Mouse (Mus musculus): Measurements from ENCODE around the gene Cfi.
A peak's percentile ranks its signal among the peaks of the same experiment; 100 is the strongest.

Cfi gene

GRCm38 (mm10) chr3:129877327-129877726, 41.6 kb downstream of the Cfi start:
- no peak for DNase-seq (ENCODE audit: low read depth, low spot score)

- peak; percentile 90 for DNase-seq (ENCODE audit: low read depth, low spot score)
Measured at GRCm38 (mm10) chr3:129878405-129879021, 42.8 kb downstream of the Cfi start, which contains the start of gene Pla2g12a. TSS of gene Pla2g12a (plus strand) at chr3:129878606.

- DNase-seq (ENCODE audit: low read depth, low spot score) = no peak
Measured at GRCm38 (mm10) chr3:129879131-129879757, 43.6 kb downstream of the Cfi start.

- no peak for DNase-seq (ENCODE audit: low read depth, low spot score)
Measured at GRCm38 (mm10) chr3:129879913-129880312, 44.2 kb downstream of the Cfi start.

- no peak for DNase-seq (ENCODE audit: low read depth, low spot score)
Measured at GRCm38 (mm10) chr3:129880925-129881593, 45.4 kb downstream of the Cfi start.

GRCm38 (mm10) chr3:129885577-129885976, 49.9 kb downstream of the Cfi start:
- no peak for DNase-seq (ENCODE audit: low read depth, low spot score)

- DNase-seq (ENCODE audit: low read depth, low spot score) = no peak
Measured at GRCm38 (mm10) chr3:129886430-129886829, 50.7 kb downstream of the Cfi start.

GRCm38 (mm10) chr3:129887779-129888517, 52.3 kb downstream of the Cfi start:
- no peak for DNase-seq (ENCODE audit: low read depth, low spot score)

GRCm38 (mm10) chr3:129892003-129892402, 56.3 kb downstream of the Cfi start:
- DNase-seq (ENCODE audit: low read depth, low spot score) = no peak

GRCm38 (mm10) chr3:129893143-129893542, 57.5 kb downstream of the Cfi start:
- DNase-seq (ENCODE audit: low read depth, low spot score) = no peak

- DNase-seq (ENCODE audit: low read depth, low spot score) = no peak
Measured at GRCm38 (mm10) chr3:129896591-129896990, 60.9 kb downstream of the Cfi start.

GRCm38 (mm10) chr3:129898886-129899285, 63.2 kb downstream of the Cfi start:
- DNase-seq (ENCODE audit: low read depth, low spot score) = no peak

GRCm38 (mm10) chr3:129901271-129901809, 65.7 kb downstream of the Cfi start, which contains the start of gene Casp6:
TSS of gene Casp6 (plus strand) at chr3:129901425.
- DNase-seq (ENCODE audit: low read depth, low spot score) = no peak

GRCm38 (mm10) chr3:129903369-129903768, 67.7 kb downstream of the Cfi start:
- DNase-seq (ENCODE audit: low read depth, low spot score) = no peak

- DNase-seq (ENCODE audit: low read depth, low spot score) = no peak
Measured at GRCm38 (mm10) chr3:129903866-129904265, 68.2 kb downstream of the Cfi start.

GRCm38 (mm10) chr3:129904381-129905132, 68.9 kb downstream of the Cfi start:
- DNase-seq (ENCODE audit: low read depth, low spot score) = no peak

GRCm38 (mm10) chr3:129912025-129912424, 76.3 kb downstream of the Cfi start:
- DNase-seq (ENCODE audit: low read depth, low spot score) = no peak

GRCm38 (mm10) chr3:129913241-129913640, 77.6 kb downstream of the Cfi start:
- DNase-seq (ENCODE audit: low read depth, low spot score) = no peak

GRCm38 (mm10) chr3:129917424-129917823, 81.7 kb downstream of the Cfi start:
- DNase-seq (ENCODE audit: low read depth, low spot score) = no peak

GRCm38 (mm10) chr3:129918434-129918833, 82.8 kb downstream of the Cfi start:
- peak; percentile 46 for DNase-seq (ENCODE audit: low read depth, low spot score)

GRCm38 (mm10) chr3:129923581-129923980, 87.9 kb downstream of the Cfi start:
- DNase-seq (ENCODE audit: low read depth, low spot score) = no peak

Measured in retina, postnatal 7 days (tissue).